Mouse (Mus musculus) right cerebral cortex, postnatal 10 days (tissue): Measurements from ENCODE around the gene Hcar2.

Source experiments
- DNase-seq, 2 experiments: peaks; one replicate each; pipeline ENCODE4 v3.0.0; 2021; ENCODE audit warnings: low spot score in 2 of 2

The Hcar2 gene

DNA sequence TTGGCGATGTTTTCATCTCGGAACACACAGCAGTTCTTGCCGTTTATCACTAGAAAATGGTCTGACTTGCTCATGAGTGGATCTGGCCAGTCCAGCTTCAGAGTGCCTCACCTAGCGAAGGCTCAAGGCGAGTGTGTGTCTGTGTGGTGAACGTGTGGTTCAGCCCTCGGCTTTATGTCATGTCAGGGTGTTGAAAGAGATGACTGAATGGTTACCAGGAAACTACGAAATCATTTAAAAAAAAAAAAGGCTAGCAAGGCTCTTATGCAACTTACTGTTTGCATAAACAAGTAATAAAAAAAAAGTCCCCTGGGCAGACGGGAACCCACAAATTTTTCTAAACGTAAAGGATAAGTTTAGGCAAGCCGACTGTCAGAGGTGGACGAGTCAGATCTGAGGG lies at the start of gene Hcar2:
Gene Hcar2 (minus strand): TSS at position 135 of the 400 bp plus-strand sequence.
- DNase-seq = no peak

DNA sequence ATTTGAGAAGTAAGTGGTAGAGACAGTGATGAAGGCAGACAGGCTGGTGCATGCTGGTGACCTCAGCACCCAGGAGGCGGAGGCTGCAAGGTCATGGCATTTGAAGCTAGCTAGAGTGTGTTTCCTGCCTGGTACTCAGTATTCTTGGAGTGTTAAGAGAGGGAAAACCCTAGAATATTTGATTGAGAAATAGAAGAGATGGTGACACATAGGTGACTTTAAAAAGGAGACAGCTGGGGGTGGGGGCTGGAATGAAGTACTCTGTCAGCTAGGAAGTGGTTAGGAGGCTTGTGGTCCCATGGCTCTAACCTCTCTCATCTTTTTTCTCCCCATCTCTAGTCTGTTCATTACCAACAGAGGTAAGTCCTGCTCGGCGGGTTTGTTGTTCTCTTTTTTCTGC lies 49.6 kb upstream of the Hcar2 start:
- no peak for DNase-seq

DNA sequence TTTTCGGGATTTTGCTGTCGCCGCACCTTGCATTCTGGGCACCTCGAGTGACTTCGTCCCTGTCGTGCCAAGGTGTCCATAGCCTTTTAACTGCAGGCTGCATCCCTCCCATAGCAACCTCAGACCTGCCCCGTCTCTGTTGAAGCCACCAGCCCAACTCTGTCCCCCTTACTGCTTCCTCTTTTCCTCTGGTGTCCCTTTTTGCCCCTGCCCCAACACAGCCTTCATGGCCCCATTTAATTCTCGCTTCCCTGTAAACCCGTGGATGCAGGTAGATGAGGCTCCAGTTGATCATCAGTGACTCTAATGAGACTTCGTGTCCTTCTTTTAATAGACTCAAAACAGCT lies 42.3 kb upstream of the Hcar2 start:
- DNase-seq = no peak

DNA sequence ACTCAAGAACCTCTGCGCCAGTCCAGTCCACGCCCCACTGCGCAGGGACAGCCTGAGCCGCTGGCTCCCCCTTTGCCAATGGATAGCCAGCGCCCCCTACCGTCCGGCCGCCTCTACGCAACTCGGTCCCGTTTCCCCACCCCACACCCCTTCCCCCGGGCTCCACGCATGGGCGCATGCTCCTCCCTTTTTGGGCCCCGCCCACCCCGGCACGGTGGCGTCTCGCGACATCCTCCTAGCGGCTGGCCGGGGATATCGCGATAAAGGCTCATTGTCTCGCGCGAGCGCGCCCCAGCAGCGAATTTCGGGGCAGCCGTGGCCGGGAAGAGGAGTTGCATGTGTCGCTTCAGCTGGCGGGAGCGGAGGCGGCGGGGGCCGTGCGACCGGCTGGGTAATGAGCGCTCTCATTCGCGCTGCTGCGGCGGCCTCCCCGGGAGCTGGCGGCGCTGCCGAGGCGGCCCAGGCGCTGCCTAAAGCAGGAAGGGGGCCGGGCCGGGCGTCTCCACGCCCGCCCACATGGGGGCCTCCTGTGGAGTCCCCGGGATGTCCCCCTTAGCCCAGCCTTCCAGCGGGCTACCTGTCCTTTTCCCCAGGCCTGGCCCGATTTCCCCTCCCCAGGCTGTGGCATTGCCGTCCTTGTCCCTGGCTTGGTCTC lies 41.8 kb upstream of the Hcar2 start, which contains the start of gene Denr:
Gene Denr (plus strand): TSS at position 200 of the 655 bp plus-strand sequence.
- peak; percentile 98 to 100 for DNase-seq

DNA sequence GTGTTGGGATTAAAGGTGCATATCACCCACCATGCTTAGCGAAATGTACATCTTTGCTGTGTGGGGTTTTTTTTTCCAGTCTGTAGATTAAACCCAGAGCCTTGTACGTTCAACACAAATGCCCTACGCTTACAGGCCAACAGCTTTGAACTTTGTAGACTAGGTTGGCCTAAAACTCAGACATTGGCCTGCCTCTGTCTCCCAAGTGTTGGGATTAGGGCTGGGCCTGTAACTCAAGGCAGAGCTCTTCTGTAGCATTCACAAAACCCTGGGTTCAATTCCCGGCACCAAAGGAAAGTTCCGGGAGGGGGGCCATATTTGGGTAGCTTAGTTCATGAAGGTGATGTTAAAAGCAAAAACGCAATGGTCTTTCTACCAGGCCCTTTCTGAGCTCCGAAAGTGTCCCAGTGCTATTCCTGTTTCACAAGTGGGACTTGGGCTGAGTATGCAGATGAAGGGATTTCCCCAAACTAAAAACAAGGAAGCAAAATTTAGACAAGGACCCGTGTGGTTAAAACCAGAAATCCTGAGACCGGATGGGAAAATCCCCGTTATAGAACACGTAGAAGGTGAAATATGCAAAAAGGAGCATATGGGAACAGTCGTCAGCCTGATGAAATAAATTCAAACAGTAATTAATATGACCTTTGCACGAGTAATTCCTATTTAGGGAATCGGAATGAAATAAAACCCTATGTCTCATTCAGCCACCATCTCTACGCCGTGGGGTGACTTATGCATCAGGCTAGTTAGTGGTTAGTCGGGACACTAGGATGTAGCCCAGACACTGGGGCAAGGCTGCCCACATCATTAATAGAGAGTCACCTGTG lies 41.1 kb upstream of the Hcar2 start:
- DNase-seq = no peak

DNA sequence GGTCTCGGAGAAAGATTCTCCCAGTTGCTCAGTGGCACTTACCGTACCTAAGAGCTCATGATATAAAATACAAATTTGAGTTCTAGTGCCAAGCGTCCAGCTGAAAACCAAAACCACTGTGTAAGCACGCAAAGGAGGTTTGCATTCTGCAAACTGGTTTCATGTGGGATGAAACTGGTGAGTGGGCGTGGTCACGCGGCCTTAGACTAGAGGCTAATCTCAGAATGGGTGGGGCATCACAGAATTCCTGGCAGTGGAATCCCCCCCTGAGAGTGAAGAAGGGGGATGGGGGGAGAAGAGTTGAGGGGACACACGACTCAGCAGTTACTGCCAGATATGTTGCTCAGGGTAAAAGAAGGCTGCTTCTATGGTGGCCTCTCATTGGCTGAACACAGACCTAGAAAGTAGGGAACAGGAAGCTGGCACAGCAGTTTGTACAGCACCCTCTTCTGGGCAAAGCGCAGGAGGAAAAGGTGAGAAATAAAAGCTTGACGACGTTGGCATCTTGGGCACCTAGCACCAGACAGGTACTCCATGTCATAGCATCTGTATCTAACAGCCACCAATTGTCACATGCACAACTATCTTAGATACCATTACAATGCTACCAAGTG lies 38.9 kb upstream of the Hcar2 start:
- DNase-seq = no peak

DNA sequence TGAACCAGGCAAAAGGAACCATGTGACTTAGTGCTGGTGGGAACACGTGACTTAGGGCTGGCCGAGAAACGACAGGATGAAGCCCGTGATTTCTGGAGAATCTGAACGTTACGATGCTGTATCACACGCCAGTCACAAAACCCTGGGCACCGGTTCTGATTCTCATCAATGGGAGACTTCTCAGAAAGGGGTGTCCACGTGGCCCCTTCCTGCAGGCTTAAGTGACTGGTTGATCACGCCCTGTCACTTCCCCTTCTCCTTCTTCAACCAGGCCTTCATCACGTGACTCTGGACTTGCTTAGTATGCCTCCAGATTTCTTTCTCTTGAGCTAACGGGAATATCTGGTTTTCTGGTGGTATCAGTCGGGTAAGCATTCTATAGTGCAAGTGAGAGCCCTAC lies 32.1 kb upstream of the Hcar2 start:
- peak; percentile 40 to 42 for DNase-seq

DNA sequence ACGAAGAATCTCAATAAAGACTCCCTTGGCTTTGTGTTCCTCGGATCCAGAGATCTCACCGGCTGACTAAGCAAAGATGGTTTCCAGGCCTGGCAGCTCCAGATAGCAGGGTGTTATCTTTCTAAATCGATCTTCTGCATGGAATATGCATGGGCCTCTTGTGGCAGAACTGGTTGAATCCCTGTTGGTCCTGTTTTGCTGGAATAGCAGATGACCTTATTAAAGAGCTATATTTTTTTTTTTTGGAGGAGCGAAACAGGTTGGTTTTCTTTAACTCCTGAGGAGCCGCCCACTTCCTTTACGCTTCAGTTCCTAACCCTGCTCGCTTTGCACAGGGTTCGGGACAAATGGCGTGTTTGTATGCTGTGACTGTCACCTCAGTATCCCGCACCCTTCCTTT lies 31.1 kb upstream of the Hcar2 start:
- no peak for DNase-seq

DNA sequence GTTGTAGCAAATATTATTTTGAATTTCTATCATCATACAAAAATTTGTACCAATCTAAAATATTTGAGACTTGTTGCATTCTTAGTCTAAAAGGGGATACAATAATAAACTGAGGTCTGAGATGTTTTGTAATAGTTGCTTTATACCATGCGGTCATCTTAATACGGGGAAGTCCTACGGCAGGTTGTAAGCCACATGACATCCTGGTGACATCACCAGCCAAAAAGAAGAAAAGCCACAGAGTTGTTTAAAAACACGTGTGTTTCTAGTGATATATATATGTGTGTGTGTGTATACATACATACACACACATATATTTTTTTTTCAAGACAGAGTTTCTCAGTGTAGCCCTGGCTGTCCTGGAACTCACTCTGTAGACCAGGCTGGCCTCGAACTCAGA lies 28.2 kb upstream of the Hcar2 start:
- no peak for DNase-seq

DNA sequence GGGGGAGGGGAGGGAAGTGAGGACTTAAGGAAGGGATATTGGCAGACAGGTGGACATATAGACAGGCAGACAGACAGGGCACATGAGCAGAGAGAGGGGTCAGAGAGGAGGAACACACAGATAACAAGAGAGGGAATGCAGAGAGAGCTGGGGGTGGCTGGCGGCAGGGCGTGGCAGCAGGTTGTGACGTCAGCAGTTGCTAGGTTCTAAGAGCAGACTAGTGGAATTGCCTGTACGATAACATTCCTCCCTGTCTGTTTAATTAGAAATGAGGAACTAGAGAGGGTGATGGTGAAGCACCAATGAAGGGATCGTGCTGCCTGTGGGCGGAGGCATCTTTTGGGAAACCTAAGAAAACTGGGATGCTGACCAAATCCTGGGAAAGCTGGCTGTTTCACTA lies 26.4 kb upstream of the Hcar2 start:
- peak; percentile 50 to 62 for DNase-seq

DNA sequence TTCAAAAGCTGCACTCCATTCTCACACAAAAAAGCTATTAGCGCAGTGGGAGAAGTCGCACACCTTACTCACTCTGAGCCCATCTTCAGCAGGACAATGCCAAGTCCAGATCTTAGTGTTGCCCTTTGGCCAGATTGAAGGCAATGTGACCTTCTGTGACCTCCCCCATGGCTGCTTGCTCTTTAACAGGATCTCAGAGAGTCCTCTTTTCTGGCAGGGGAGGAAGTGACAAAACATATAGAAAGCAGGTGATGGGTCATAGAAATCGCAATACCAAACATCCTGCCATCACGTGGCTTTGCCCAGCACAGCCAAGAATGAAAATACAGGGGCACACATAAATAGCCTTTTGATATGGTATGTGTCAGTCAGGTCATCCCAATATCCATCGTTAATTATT lies 25.7 kb upstream of the Hcar2 start:
- no peak for DNase-seq

DNA sequence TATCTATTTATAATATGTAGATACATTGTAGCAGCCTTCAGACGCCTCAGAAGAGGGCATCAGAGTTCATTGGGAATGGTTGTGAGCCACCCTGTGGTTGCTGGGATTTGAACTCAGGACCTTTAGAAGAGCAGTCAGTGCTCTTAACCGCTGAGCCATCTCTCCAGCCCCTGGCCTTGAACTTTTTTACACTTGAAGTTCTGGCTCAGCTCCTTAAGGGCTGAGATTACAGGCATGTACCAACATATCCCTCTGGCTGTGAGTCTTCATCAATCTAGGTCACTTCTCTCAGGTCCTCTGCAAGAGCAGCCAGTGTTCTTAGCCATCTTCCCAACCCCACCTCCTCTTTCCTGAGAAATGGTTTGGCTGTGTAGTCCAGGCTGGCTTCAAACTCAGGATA lies 25.0 kb upstream of the Hcar2 start:
- no peak for DNase-seq

DNA sequence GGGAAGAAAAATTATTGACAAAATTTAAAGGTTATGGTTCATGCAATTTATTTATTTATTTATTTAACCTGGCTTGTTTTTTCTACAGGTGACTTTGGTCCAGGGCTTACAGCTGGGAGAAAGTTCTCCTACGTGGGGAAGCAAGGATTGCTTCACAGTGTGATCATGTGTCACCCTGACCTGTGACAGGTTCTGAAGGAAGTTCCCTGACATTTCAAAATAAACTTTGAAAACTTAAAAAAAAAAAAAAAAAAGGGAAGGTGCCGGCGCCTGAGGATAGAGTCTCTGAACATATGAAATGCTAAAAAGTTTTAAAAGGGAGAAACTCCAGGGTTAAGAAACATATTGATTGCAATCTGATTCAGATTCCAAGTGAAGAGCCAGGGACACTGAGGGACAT lies 21.1 kb upstream of the Hcar2 start:
- DNase-seq = no peak

DNA sequence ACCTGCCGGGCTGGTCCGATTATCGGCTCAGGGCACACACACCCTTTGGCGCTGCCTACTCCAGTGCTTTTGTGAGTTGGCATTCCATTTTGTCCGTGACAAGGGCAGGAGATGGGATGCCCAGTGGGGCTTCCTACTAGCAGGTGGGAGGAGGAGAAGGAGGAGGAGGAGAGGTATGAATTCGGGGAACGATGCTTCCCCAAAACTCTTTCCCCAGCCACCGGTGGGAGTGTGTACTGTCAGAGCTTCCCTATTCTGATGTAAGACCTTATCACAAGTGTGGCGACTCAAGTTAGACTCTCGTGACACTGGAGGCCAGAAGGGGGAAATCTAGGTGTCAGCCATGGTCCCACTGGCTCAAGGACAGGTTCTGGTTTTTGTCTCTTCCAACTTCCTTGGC lies 19.0 kb upstream of the Hcar2 start:
- no peak for DNase-seq

DNA sequence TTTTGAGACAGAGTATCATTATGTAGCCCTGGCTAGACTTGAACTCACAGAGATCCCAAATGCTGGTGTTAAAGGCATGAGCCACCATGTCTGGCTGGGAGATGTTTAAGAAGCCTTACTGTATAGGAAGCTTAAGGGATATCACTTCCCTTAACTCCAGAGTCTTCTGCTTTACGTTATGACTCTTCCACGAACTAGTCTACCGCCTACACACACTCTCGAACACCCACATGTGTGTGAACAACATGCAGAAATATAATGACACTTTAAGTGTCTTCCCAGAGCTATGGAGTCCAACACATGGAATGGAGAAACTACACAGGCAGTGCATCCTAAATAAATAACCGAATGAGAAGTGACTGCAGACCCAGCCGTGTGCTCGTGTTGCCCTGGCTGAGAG lies 18.6 kb upstream of the Hcar2 start:
- DNase-seq = no peak

DNA sequence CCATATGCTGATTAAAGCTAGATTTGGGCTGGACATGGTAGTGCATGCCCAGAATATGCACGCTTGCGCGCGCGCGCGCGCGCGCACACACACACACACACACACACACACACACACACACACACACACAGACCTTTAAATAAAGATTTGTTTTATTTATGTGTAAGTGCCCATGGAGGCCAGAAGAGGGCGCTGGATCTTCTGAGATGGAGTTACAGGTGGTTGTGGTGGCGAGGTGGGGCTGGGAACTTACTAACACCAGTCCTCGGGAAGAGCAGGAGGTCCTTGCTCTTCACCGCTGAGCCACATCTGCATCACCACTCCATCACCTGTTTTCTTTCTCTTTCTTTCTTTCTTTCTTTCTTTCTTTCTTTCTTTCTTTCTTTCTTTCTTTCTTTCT lies 15.5 kb upstream of the Hcar2 start:
- DNase-seq = no peak

DNA sequence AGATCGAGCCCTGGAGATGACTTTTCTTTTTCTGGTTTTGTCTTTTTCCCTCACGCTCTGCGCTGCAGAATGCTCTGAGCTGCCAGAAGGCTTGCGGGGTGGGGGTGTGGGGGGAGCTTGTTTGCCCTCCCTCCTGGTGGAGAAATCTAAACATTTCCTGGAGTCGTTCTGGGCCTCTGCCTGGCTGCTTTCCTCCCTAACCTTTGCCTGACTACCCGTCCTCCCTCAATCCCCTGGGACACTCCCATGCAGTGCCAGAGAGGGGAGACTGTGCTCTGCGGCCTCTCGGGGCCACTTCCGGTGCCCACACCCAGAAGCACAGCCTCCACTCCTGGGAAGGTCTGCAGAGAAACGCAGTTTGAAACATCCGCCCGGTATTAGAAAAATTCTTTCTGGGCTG lies 14.6 kb upstream of the Hcar2 start, which contains the start of gene Hcar1:
Gene Hcar1 (minus strand): TSS at position 93 of the 400 bp plus-strand sequence.
- DNase-seq = no peak

DNA sequence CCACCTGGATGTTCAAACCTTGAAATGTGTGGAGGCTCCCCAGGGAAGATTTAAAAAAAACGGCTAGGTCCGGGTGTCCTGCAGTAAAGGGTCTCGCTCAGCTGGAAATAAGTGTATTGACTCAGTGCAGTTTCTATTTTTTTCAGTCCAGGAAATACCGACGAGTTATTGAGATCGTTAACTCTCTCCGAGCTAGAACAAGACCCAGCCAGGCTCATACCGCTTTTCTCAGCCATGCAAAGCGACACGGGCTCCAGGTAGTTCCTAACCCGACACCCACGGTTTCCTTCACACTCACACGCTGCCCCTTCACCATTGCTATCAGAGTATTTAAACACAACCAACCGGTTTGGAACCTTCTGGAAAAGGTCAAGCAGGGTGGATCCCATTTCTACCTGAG lies 12.8 kb upstream of the Hcar2 start:
- DNase-seq = no peak

DNA sequence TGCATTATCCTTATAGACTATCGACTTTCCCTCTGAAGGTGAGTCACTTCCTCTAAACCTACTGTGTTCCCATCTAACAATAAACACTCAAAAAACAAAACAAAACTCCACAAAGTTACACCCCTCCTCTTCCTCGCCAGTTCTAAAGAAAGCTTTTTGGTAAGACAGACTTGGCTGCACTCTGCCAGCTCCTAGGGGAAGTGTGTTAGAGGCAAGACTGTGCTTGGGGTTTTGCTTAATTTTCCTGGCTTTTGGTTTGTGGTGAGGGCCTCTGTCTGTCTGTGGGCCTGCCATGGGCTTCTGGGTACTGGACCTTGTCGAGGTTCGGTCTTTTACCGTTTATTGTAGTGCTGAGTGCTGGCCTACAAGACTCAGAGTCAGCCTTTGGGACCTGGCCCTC lies 8.9 kb upstream of the Hcar2 start:
- DNase-seq = no peak

DNA sequence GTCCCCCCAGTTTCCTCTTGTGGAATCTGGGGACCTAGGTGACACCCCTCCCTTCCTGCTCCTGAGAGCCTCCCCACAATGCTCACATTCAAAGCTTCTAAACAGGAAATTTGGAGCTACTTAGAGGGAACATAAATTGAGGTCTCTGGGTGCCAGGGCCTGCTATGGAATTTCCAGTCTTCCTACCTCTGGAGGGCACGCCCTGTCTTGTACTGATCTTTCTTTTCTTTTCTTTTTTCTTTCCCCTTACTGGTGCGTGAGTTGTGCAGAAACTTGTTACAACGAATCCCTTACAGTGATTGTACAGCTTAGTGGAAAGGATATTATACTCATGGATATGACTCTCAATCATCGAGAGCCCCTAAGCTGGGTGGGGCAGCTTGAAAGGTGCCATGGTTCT lies 4.3 kb upstream of the Hcar2 start:
- DNase-seq = no peak

DNA sequence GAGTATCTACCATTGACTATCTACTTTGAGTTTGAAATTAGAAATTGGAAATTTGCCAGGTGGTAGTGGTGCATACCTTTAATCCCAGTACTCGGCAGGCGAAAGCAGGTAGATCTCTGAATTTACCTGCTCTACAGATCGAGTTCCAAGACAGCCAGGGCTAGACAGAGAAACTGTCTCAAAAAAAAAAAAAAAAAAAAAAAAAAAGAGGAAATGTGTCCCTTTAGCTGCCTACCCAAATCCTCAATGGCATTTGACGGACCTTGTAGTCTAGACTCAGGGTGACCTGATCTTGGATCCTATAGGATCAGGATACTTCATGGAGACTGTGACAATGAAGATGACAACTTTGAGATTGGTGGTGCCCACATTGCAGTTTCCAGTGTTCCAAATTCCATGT lies 1.2 kb upstream of the Hcar2 start:
- no peak for DNase-seq

DNA sequence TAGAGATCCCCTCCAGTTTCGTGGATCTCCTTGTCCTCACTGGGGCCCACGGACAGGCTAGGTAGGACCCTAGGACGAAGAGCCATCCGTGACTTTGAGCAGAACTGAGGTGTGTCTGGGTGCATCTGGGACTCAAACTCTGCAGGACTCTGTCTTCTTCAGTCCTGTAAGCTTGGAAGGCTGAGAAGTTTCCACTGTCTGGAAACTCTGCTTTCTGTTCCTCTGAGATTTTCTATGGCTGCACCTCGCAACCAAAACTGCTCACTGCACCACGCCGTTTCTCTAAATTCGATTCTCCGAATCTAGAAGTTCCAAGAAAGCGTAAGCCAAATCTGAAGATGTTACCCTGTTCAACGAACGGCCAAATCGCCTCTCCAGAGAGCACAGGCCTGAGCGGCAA lies 1.4 kb downstream of the Hcar2 start:
- no peak for DNase-seq
